Mouse (Mus musculus) lung, postnatal 14 days (tissue): ENCODE measurements at regions not wholly inside any gene's neighbourhood (a gene's known extent, or its start where the extent isn't known, plus 50 kb on each side); places are given as distances from the start of the nearest gene placed in this dataset.

Experiments used
- DNase-seq: peaks from one replicate; pipeline ENCODE4 v3.0.0; 2021

GRCm38 (mm10) chr4:39926021-39926591 is 216.8 kb upstream of the Aco1 start:
- DNase-seq: no peak

GRCm38 (mm10) chr4:39926594-39926993 is 216.3 kb upstream of the Aco1 start:
- DNase-seq: no peak

- DNase-seq: no peak
Observed at GRCm38 (mm10) chr4:39928491-39928890, 214.4 kb upstream of the Aco1 start.

- no peak for DNase-seq
Observed at GRCm38 (mm10) chr4:39934025-39934708, 208.7 kb upstream of the Aco1 start.

GRCm38 (mm10) chr4:39958687-39959086 is 184.2 kb upstream of the Aco1 start:
- DNase-seq: no peak

- no peak for DNase-seq
Observed at GRCm38 (mm10) chr4:39967938-39968337, 174.9 kb upstream of the Aco1 start.

- DNase-seq: no peak
Observed at GRCm38 (mm10) chr4:39991358-39991757, 151.5 kb upstream of the Aco1 start.

- no peak for DNase-seq
Observed at GRCm38 (mm10) chr4:39991851-39992250, 151.0 kb upstream of the Aco1 start.

GRCm38 (mm10) chr4:39998771-39999422 is 144.0 kb upstream of the Aco1 start:
- DNase-seq: no peak

GRCm38 (mm10) chr4:40014666-40015065 is 128.2 kb upstream of the Aco1 start:
- peak; percentile 59 for DNase-seq

- no peak for DNase-seq
Observed at GRCm38 (mm10) chr4:40016856-40017255, 126.0 kb upstream of the Aco1 start.

GRCm38 (mm10) chr4:40018208-40018607 is 124.7 kb upstream of the Aco1 start:
- no peak for DNase-seq

GRCm38 (mm10) chr4:40031361-40031760 is 111.5 kb upstream of the Aco1 start:
- no peak for DNase-seq

- no peak for DNase-seq
Observed at GRCm38 (mm10) chr4:40047846-40048245, 95.0 kb upstream of the Aco1 start.

GRCm38 (mm10) chr4:40049086-40049485 is 93.8 kb upstream of the Aco1 start:
- no peak for DNase-seq

GRCm38 (mm10) chr4:40051848-40052247 is 91.0 kb upstream of the Aco1 start:
- no peak for DNase-seq

GRCm38 (mm10) chr4:40053391-40053790 is 89.5 kb upstream of the Aco1 start:
- DNase-seq: no peak

- DNase-seq: peak; percentile 8
Observed at GRCm38 (mm10) chr4:40063751-40064456, 79.0 kb upstream of the Aco1 start.

- no peak for DNase-seq
Observed at GRCm38 (mm10) chr4:40064457-40064836, 78.4 kb upstream of the Aco1 start.

- DNase-seq: no peak
Observed at GRCm38 (mm10) chr4:40070959-40071634, 71.8 kb upstream of the Aco1 start.

- DNase-seq: no peak
Observed at GRCm38 (mm10) chr4:40081035-40081434, 61.8 kb upstream of the Aco1 start.

GRCm38 (mm10) chr4:40090295-40090694 is 52.6 kb upstream of the Aco1 start:
- DNase-seq: no peak
